Mouse (Mus musculus): ENCODE data around the gene Pik3r1. TPM values are rescaled to one million over a fixed set of nuclear protein-coding genes. Genes with fewer than 3 reads are reported as not detected.

The Pik3r1 gene
- total RNA-seq, 2 experiments from 2014 or later: 98.7 to 102 TPM

DNA sequence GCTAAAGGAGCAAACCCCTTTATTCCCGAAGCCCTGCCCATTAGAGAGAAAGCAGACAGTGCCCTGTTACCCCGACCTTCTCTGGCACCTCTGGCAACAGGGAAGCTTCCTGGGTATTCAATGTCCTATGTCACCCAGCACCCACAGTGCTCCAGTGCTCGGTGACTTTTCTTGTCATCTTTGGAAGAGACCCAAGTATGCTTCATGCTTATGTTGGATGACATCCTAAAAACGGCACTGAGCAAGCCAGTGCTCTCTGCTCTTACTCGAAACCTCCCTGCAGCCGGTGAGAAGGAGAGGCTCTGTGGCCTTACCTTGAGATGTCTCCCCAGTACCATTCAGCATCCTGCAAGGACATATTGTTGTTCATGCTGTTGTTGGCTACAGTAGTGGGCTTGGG lies 77.8 kb downstream of the Pik3r1 start:
- DNase-seq (ENCODE audit: low spot score in 2 of 2): no peak

DNA sequence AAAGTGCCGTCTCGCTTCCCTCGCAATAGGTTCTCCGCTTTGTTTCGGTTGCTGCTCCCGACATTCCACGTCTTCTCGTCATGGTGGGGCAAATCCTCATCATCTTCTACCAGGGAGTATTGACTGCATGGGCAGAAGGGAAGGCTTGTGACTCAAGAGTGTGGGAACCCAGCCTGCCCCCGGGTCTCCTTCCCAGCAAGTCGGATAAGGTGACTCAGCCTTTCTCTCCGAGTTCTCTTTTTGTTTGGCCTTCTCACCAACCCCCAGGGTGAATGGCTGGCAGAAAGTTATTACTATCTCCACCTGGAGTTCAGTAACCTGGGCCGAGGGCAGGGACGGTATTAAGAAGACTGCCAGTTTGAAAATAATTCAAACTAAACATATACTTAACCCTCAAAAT lies 81.8 kb downstream of the Pik3r1 start:
- no peak for DNase-seq (ENCODE audit: low spot score in 2 of 2)

DNA sequence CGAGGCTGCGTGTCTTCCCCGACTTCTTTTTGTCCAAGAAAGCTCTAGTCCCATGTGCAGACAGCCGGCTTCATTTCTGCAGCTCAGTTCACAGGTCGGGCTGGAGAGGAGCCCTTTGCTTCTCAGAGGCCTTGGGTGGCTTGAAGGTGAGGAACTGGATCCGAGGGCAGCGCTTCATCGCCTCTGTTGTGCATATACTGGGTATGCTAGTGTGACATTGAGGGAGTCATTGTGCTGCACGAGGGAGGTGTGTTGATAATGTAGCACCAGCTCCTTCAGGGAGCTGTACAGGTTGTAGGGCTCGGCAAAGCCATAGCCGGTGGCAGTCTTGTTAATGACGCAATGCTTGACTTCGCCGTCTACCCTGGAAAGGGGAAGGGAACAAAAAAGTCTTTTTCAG lies 83.3 kb downstream of the Pik3r1 start:
- no peak for DNase-seq (ENCODE audit: low spot score in 2 of 2)

DNA sequence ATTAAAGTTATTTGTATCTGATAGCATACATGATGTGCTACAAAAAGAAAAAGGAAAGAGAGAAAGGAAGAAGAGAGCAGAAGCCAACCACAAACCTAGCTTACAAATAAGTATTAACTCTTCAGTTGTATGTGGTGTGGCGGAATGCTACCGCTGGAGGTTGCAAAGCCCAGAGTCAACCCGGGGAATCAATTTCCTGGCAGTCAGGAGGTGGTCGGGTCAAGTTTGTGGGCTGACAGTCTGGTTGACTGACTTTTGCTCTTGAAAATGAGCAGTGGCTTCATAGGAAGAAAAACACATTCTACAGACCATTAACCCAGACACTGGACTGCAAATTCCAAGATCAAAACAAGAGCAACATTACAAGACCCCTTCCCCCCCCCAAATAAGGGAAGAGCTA lies 85.6 kb downstream of the Pik3r1 start:
- DNase-seq (ENCODE audit: low spot score in 2 of 2): no peak

DNA sequence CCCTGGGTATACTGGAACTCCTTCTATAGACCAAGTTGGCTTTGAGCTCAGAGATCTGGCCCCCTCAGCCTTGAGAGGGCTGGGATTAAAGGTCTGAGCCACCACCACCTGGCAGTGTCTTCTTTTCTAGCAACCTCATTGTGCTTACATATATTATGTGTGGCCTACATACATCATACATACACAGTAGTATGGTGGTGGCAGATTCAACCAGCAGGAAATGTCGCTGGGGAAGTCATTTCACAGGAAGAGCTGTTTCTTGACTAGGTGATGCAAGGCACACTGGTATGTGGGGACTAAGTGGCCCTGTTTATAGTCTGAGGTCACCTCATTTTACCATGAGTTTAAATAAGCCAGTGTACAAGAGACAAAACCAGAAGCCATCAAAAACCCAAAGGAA lies 87.9 kb downstream of the Pik3r1 start:
- DNase-seq (ENCODE audit: low spot score in 2 of 2): no peak

DNA sequence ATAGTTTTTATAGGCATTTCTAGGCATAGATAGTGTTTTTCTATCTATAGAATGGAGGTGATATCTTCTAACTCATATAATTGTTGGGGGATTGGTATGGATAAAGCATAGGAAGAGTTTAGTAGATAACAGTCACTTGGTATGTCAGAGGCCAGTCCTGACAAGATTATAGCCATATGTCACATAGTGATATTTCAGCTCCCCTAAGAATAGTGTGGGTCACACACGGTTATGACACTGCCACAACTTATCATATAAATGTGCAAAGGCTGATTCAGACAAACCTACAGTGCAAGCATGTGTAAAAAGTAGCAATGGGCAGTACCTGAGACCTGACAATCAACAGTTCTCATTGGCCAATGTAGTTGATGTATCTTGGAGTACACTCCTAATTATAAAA lies 89.0 kb downstream of the Pik3r1 start:
- DNase-seq (ENCODE audit: low spot score in 2 of 2): no peak

DNA sequence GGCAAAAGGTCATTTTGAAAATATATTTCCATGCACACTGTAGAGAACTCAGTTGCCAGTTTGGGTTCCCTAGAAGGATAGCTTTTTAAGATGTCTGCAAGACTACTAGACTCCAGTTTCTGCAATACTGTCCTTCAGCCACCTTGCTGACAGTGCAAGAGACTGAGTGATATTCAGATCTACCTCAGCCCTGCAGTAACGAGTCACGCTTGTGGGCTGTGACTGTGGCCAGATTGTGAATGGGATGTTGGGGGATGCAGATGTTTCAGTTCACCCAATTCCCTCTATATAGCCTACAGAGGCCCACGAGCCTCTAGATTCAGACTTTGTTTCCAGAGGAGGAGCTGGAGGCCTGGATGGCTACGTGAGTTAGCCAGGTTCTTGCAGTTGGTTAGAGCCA lies 90.0 kb downstream of the Pik3r1 start:
- no peak for DNase-seq (ENCODE audit: low spot score in 2 of 2)

DNA sequence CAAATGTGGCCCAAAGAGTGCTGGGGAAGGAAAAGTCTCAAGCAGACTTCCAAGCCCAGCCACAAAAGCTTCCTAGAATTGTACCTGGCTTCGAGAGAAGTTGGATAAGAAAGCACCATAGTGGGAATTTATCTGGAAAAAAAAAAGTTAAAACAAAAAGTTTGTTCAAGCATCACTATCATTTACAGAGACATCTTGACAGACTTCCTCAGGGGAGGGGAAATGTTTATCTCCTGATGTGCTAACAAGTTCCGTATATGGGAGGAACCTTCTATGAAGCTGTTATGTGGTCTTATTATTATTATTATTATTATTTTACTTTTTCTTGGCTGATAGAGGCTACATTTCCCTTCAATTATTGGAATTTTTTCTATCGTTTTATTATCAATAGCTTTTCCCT lies 94.1 kb downstream of the Pik3r1 start:
- no peak for DNase-seq (ENCODE audit: low spot score in 2 of 2)

DNA sequence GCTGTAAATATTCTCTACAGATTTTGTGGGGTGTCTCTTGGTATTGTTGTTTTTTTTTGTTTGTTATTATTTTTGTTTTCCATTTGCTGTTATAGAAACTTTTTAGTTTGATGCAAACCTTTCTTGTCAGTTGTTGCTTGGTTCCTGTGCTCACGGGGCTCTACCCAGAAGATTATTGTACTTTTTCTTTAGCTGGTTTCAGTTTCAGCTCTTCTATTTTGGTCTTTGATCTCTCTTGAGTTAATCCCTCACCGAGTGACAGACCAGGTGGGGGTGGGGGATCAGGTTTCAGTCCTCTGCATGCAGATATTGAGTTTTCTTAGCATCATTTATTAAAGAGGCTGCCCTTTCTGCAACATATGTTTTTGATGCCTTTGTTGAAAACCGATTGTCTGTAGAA lies 99.2 kb downstream of the Pik3r1 start:
- DNase-seq (ENCODE audit: low spot score in 2 of 2): no peak

DNA sequence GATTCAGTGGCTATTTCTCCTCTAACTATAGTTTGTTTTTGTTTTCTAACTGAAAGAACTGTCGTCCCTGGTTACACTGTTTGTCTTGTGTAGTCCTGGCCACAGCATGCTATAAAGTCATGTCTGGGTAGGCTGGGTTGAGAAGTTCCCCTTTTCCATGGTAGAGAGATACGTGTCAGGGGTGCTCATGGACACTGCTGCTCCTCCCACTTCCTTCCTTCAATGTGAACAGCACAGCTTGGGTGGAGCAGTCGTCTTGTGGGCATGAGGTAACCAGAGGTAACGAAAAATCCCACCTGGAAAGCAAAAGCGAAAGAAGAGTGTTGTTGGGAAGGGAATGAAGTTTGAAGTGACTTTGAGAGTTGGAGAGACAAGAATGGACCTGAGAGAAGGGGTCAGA lies 104.0 kb downstream of the Pik3r1 start:
- no peak for DNase-seq (ENCODE audit: low spot score in 2 of 2)

DNA sequence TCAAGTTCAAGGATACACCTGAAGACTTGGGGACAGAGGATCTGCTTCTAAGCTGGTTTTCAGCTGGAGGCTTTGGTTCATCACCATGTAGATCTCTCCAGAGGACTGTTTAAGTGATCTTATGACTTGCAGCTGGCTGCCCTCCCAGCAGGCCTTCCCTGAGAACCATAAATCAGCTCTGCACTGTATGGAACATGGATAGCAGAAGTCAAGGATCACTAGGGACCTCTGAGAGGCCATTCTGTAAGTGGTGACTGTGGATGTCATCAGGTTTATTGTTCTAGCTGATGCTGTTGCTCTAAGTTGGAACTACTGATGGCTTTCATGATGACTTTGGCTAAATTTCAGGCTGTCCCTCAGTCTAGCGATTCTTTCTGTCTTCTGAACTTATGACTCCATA lies 105.1 kb downstream of the Pik3r1 start:
- no peak for DNase-seq (ENCODE audit: low spot score in 2 of 2)

DNA sequence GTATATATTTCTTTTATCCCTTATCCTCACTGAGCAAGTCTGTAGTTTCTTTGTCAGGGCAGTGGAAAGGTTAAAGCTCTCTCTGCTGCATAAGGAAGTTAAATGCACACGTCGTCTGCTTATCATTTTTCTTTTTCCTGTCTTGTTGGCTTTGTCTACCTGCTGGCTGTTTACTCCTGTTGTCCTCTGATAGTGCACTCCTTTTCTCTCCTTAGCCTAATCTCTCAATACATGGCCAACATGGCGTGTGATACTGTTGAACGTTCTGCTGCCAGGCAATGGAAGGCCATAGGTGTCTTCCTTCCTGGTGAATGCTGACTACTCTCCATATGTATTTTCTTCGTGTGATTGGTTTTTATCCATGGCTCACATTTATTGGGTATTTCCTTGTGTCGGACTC lies 106.5 kb downstream of the Pik3r1 start:
- no peak for DNase-seq (ENCODE audit: low spot score in 2 of 2)

DNA sequence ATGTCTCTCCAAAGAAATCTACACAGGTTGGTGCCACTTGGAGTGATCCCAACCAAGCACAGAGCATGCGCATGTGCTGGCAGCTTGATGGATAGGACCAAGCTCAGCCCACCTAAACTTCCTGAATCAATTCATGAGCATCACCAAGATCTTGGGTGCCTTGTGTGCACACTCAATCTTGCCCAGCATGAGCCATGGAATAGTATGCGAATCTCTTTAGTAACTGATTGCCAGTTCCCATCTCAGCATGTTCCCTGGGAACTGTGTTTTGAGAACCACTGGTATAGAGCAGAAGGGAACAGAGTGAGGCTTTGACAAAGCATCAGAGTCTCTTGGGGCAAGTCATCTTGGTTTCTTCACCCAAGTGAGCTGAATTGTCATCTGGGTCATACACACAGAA lies 107.8 kb downstream of the Pik3r1 start:
- DNase-seq (ENCODE audit: low spot score in 2 of 2): no peak

DNA sequence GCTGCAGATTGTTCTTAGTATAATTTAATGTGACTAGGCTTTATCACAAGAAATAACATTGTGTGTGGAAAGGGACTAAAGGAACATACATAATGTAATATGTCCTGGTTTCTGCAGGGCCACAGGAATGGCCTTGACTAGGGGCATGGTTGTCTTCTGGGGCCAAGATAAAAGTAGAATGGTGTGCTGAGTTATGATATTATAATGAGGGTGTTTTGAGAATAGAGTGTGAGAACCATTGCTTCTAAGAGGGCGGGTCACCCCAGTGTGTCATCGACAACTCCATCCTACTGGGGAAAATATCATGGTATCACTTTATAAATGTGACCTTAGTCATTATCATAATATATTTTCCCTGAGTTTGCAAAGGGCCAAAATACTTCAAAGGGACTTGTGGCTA lies 115.9 kb downstream of the Pik3r1 start:
- no peak for DNase-seq (ENCODE audit: low spot score in 2 of 2)

DNA sequence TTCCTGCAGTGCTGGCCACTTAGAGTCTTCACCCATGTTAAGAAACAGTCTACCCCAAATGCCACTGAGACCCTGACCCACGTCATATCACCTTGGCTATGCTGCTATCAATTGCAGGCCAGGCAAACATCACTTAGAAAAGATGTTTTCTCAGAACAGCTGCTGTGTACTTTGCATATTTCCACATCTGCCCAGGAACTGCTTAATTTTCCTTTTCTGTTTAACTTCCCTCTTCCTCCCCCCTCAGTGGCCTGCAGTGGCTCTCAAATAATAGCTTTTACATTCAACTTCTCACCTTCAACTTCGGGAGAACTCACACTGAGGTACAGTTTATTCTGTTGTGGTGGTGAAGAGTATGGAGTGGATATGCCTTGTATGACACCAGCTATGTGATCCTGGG lies 126.4 kb downstream of the Pik3r1 start:
- DNase-seq (ENCODE audit: low spot score in 2 of 2): no peak

DNA sequence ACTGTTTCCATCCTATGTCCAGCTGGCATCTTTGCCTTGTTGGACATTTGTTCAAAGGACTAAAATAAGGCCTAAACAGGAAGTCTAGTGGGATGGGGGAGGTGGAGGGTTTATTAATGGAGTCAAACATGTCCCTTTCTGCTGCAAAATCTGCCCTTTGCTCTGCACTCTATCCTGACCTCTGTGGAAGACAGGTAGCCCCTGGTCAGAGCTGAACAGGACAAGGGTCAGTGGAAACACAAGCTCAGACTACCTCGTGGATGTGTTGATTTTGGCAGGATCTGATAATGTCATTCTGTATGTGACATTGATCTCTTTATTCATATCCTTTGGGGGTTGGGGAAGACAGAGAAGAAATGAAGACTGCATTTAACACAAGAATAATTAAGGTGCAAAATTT lies 132.2 kb downstream of the Pik3r1 start:
- DNase-seq (ENCODE audit: low spot score in 2 of 2): no peak

DNA sequence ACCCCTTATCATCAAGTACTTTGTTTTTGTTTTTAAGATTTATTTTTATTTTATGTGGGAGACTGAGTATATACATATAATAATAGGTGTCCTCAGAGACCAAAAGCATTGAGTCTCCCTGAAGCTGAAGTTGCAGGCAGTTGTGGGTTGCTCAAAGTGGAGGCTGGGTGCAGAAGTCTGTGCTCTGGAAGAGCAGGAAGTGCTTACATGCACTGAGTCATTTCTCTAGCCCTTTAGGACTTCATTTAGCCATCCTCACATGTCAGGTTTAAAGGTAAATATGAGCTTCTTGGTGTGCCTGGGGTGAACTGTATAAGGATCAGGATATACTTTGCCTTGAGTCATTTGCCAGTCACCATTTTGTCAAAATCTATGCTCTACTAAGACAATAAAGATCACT lies 133.6 kb downstream of the Pik3r1 start:
- no peak for DNase-seq (ENCODE audit: low spot score in 2 of 2)

DNA sequence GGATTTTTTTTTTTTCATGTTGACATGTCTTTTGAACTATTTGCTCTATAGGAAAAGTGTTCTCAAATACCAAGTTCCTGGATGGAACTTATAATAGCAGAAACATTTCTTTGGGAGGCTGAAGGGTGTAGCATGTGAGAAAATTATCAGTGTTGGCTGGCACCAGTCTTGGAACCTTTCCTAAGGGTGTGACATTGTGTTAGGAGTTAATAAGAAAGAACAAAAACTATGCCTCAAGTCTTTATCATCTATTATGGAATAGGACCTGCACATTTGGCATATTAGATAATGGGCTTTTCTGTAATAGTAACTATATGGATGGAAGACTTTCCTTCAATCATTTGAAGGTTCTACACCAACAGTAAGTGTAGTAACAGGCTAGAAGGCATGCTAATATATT lies 134.4 kb downstream of the Pik3r1 start:
- no peak for DNase-seq (ENCODE audit: low spot score in 2 of 2)

DNA sequence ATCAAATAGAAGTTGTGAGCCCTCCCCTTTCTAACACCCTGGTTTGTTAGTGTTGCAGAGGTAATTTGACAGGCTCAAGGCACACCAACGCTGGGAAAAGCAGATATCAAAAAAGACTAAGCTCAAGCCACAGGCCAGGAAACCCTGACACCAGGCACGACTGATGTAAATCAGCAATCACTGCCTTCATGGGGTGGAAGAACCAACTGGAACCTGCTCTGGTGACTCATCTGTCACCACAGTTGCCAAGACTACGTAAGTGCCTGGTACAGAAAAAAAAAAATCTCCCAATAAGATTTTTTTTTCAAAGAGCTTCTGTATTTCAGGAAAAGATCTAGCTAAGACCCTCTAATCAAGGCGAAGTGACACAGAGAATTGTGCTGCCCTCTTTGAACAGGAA lies 135.2 kb downstream of the Pik3r1 start:
- DNase-seq (ENCODE audit: low spot score in 2 of 2): no peak

DNA sequence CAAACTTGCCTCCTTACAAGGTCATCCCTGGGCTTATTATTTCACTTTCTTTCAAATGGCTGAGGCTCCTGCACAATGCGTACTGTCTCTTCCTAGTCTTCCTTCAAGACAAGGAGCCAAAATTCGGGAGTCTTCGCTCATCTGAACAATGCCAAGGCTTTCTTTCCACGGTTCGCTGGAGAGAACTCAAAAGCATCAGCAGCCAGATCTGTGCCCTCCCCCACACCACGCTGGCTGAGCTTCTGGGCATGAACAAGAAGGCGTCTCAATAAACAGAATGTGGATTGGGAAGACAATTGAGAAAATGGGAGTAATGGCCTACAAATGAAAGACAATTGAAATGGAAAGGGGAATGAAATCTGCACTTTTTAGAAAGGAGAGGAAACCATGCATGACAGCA lies 136.5 kb downstream of the Pik3r1 start:
- DNase-seq (ENCODE audit: low spot score in 2 of 2): peak; percentile 9 to 25
